Comparison of ENCODE assay signal across 20 mouse cellular contexts in genomic region chr11:88389530-88389929, GRCm38 (mm10).
DNase-seq lines count a peak whose midpoint lies in the region; ATAC-seq lines count a peak whose summit lies in the region.
"Had no signal": no experiment of that assay in that cellular context is flagged by ENCODE, and none has a peak within 500 bp of the region (broad histone marks: within the 10 kb centered on the region; RNA-seq: fewer than 3 reads in every experiment).

No protein-coding gene starts in this region.

- no peak overlapping the region for H3K9ac ChIP-seq in neural tube, embryonic 13.5 days
- H3K9ac ChIP-seq in hindbrain, embryonic 14.5 days: no peak overlapping the region
- H3K9ac ChIP-seq: embryonic facial prominence, embryonic 12.5 days; limb, embryonic 15.5 days; liver, embryonic 15.5 days had no signal

- H3K4me3 ChIP-seq in neural tube, embryonic 13.5 days: no peak overlapping the region
- H3K4me3 ChIP-seq in hindbrain, embryonic 14.5 days (replicated peaks; ENCODE audit: low read length): no peak overlapping the region
- H3K4me3 ChIP-seq: embryonic facial prominence, embryonic 12.5 days; heart, embryonic 10.5 days; limb, embryonic 15.5 days; liver, embryonic 15.5 days had no signal

- no peaks in the 10 kb centered on the region for H3K27me3 ChIP-seq in neural tube, embryonic 13.5 days
- H3K27me3 ChIP-seq in hindbrain, embryonic 14.5 days (ENCODE audit: control insufficient read depth, insufficient read depth, low read length): no peaks in the 10 kb centered on the region
- H3K27me3 ChIP-seq: embryonic facial prominence, embryonic 12.5 days; limb, embryonic 15.5 days; liver, embryonic 15.5 days had no signal

- whole genome bisulfite sequencing in neural tube, embryonic 13.5 days: 59% methylated on average over 6 of the region's 6 CpGs
- 47% methylated on average over 6 of the region's 6 CpGs for WGBS in hindbrain, embryonic 14.5 days

- intact Hi-C loops in gastrocnemius, postnatal 36 days (cut with DNase I): no loop called here

- peak; percentile 87 for DNase-seq in heart, adult 11 months
- no peak for DNase-seq in heart, adult 9 months (ENCODE audit: low spot score in 2 of 2)
- no peak for DNase-seq in neural tube, embryonic 10.5 days (ENCODE audit: extremely low spot score, low spot score)
- DNase-seq in hindbrain, embryonic 14.5 days (ENCODE audit: low spot score): no peak
- DNase-seq in gastrocnemius, postnatal 36 days: no peak
- DNase-seq in cerebellum, postnatal 14 days: no peak
- no peak for DNase-seq in thymus, adult 18-20 months
- DNase-seq: B cell, adult 2 months; cerebellum, adult 9-10 months; gastrocnemius, postnatal 25 days; kidney, adult 18-20 months; layer of hippocampus, postnatal 36 days; thymus, postnatal 25 days had no signal

- peak; percentile 40; the same call in 1 of the 2 replicates for ATAC-seq in neural tube, embryonic 13.5 days (ENCODE audit: low read depth)
- ATAC-seq in hindbrain, embryonic 14.5 days (ENCODE audit: low FRiP score): peak; percentile 44; the same call in 1 of the 2 replicates
- ATAC-seq: lung, postnatal 0 days had no signal

- no peak overlapping the region for H3K4me2 ChIP-seq in neural tube, embryonic 13.5 days
- H3K4me2 ChIP-seq in hindbrain, embryonic 14.5 days (replicated peaks): no peak overlapping the region
- H3K4me2 ChIP-seq: embryonic facial prominence, embryonic 12.5 days; limb, embryonic 15.5 days; liver, embryonic 15.5 days had no signal

- no peaks in the 10 kb centered on the region for H3K9me3 ChIP-seq in neural tube, embryonic 13.5 days
- no peaks in the 10 kb centered on the region for H3K9me3 ChIP-seq in hindbrain, embryonic 14.5 days (ENCODE audit: control insufficient read depth, low read length)
- H3K9me3 ChIP-seq: embryonic facial prominence, embryonic 12.5 days; heart, embryonic 10.5 days; limb, embryonic 15.5 days; liver, embryonic 15.5 days had no signal

- H3K36me3 ChIP-seq in neural tube, embryonic 13.5 days: peaks cover 16% of the 10 kb centered on the region; the same call in 1 of the 2 replicates
- H3K36me3 ChIP-seq in hindbrain, embryonic 14.5 days (replicated peaks; ENCODE audit: control insufficient read depth, insufficient read depth): peaks cover 7% of the 10 kb centered on the region
- H3K36me3 ChIP-seq: embryonic facial prominence, embryonic 12.5 days; liver, embryonic 15.5 days had no signal

- peak overlapping the region; percentile 67 for H3K27ac ChIP-seq in neural tube, embryonic 13.5 days (replicated peaks)
- H3K27ac ChIP-seq in hindbrain, embryonic 14.5 days: peak overlapping the region; percentile 53
- H3K27ac ChIP-seq: embryonic facial prominence, embryonic 12.5 days; heart, embryonic 10.5 days; kidney, postnatal 0 days; limb, embryonic 15.5 days; liver, embryonic 15.5 days had no signal

- H3K4me1 ChIP-seq in neural tube, embryonic 13.5 days (replicated peaks): peaks cover 24% of the 10 kb centered on the region
- H3K4me1 ChIP-seq in hindbrain, embryonic 14.5 days (replicated peaks; ENCODE audit: control insufficient read depth, insufficient read depth, low read length): peaks cover 26% of the 10 kb centered on the region
- H3K4me1 ChIP-seq: embryonic facial prominence, embryonic 12.5 days had no signal
